Mouse (Mus musculus): ENCODE results near the gene Pxt1. TPM values are rescaled to one million over a fixed set of nuclear protein-coding genes. Genes with fewer than 3 reads are reported as not detected.

Gene Pxt1
- polyA plus RNA-seq, 1 experiment: not detected

GRCm38 (mm10) chr17:28915060-28915628, 28.5 kb downstream of the Pxt1 start, which contains the start of gene 4930539E08Rik:
TSS of gene 4930539E08Rik (minus strand) at chr17:28915324.
- DNase-seq (ENCODE audit: low spot score): no peak

GRCm38 (mm10) chr17:28913940-28914339, 29.7 kb downstream of the Pxt1 start:
- DNase-seq (ENCODE audit: low spot score): no peak

GRCm38 (mm10) chr17:28913200-28913599, 30.4 kb downstream of the Pxt1 start:
- DNase-seq (ENCODE audit: low spot score): no peak

- DNase-seq (ENCODE audit: low spot score): no peak
These were observed 33.5 kb downstream of the Pxt1 start for GRCm38 (mm10) chr17:28910139-28910538.

- DNase-seq (ENCODE audit: low spot score): no peak
These were observed 34.2 kb downstream of the Pxt1 start for GRCm38 (mm10) chr17:28909252-28909941.

GRCm38 (mm10) chr17:28907959-28908358, 35.7 kb downstream of the Pxt1 start:
- no peak for DNase-seq (ENCODE audit: low spot score)

- no peak for DNase-seq (ENCODE audit: low spot score)
These were observed 38.2 kb downstream of the Pxt1 start for GRCm38 (mm10) chr17:28905377-28905916.

GRCm38 (mm10) chr17:28904546-28905376, 38.9 kb downstream of the Pxt1 start:
- peak; percentile 65 for DNase-seq (ENCODE audit: low spot score)

GRCm38 (mm10) chr17:28901559-28901958, 42.1 kb downstream of the Pxt1 start:
- no peak for DNase-seq (ENCODE audit: low spot score)

- no peak for DNase-seq (ENCODE audit: low spot score)
These were observed 44.2 kb downstream of the Pxt1 start for GRCm38 (mm10) chr17:28899427-28899826.

GRCm38 (mm10) chr17:28898249-28898648, 45.4 kb downstream of the Pxt1 start:
- DNase-seq (ENCODE audit: low spot score): no peak

- no peak for DNase-seq (ENCODE audit: low spot score)
These were observed 45.8 kb downstream of the Pxt1 start for GRCm38 (mm10) chr17:28897817-28898216.

GRCm38 (mm10) chr17:28896095-28896780, 47.4 kb downstream of the Pxt1 start:
- no peak for DNase-seq (ENCODE audit: low spot score)

GRCm38 (mm10) chr17:28895217-28895875, 48.3 kb downstream of the Pxt1 start:
- no peak for DNase-seq (ENCODE audit: low spot score)

- DNase-seq (ENCODE audit: low spot score): no peak
These were observed 49.4 kb downstream of the Pxt1 start for GRCm38 (mm10) chr17:28894050-28894767.

GRCm38 (mm10) chr17:28886266-28886665, 57.4 kb downstream of the Pxt1 start:
- no peak for DNase-seq (ENCODE audit: low spot score)

- no peak for DNase-seq (ENCODE audit: low spot score)
These were observed 58.4 kb downstream of the Pxt1 start for GRCm38 (mm10) chr17:28885231-28885630.
